Mouse (Mus musculus) kidney, postnatal 36 days (tissue): ENCODE results near the gene Ly9.

Source experiments
- DNase-seq, 2 experiments: peaks; one replicate each; pipeline ENCODE4 v3.0.0; 2021 to 2022; ENCODE audit warnings: mixed read lengths in 2 of 2

Ly9 gene

DNA sequence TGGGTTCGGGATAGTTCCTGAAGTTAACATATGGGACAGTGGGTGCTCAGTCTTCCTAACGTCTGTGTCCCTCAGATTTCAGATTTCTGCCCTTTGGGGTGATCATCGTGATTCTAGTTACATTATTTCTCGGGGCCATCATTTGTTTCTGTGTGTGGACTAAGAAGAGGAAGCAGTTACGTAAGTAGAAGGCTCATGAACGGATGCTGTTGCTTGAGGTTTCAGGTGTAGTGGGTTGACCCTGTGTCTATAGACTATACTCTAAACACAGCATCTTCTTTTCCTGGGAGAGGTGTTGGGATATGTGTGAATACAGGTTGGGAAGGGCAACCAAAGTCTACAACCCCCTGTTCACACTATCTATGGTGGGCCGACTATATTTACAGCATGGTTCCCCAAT is 30.0 kb downstream of the Ly9 start:
- no peak for DNase-seq

GRCm38 (mm10) chr1:171568436-171568835 is 38.8 kb downstream of the Ly9 start:
- DNase-seq = no peak

DNA sequence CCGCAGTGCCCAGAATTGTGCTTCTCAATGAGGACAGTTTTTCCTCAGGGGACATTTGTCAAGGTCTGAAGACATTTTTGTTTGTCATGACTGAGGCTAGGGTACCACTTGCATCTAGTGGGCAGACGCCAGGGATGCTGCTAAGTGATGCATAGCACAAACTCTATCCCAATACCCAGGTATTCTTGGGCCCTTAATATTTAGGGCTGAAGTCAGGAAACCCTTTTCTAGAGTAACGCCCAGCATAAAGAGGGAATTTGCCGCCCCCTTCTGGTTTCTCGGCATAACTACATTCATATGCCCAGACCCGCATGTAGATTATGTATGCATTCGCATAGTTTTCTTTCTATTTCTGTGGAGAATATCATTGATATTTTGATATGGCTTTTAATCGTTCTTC is 40.4 kb downstream of the Ly9 start:
- DNase-seq = peak; percentile 39 to 71

DNA sequence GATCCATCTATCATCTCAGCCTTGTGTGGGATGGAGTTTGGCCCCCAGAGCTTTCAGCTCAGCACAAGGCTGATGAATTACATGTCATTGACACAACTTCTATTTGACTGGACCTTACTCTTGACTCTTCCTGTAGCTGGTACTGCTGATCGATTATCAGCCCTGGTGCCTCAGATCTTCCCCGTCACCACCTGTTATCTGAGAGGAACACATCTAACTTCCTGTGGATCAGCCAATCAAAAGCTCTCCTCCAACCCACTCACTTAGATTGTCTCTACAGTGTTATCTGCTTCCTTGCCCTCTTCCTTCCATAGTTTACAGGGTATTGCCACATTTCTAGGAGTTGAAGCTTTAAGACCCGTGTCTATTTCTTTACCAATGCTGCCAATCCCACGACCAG is 41.3 kb downstream of the Ly9 start:
- DNase-seq = no peak

GRCm38 (mm10) chr1:171564247-171564646 is 43.0 kb downstream of the Ly9 start:
- DNase-seq = peak in 1 of 2 experiments; percentile 41

DNA sequence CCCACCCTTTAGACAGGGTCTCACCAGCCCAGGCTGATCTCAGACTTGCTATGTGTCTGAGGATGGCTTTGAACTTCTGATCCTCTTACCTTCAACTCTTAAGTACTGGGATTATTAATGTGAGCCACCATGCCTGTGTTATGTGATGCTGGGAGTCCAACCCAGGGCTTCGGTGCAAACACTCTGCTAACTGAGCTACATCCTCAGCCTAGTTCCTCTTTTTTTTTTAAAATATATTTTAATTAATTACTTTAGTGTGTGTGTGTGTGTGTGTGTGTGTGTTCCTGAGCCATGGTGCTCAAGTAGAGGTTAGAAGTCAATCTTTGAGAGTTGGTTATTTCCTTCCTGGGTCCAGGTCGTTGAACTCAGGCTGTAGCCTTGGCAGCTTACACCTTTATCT is 44.2 kb downstream of the Ly9 start:
- no peak for DNase-seq

GRCm38 (mm10) chr1:171561639-171562225 is 45.5 kb downstream of the Ly9 start:
- DNase-seq = peak in 1 of 2 experiments; percentile 8

DNA sequence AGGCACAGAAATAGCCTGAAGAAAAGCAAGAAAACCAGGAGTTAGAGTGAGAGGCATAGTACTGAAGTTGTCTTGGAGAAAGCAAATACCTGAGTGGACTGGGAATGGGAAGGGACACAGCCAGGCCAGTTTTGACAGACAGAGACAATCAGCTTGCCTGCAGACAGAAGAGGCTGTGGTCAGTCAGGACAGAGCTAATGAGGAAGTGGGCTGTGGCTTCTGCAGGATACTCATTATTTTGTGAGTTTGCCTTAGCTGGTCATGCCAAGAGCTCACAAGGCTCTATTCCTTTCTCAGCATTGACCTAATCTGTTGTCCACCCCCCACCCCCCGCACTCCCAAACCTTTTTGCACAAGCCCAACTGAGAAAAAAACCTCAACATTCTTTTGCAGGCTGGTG is 46.0 kb downstream of the Ly9 start:
- no peak for DNase-seq

DNA sequence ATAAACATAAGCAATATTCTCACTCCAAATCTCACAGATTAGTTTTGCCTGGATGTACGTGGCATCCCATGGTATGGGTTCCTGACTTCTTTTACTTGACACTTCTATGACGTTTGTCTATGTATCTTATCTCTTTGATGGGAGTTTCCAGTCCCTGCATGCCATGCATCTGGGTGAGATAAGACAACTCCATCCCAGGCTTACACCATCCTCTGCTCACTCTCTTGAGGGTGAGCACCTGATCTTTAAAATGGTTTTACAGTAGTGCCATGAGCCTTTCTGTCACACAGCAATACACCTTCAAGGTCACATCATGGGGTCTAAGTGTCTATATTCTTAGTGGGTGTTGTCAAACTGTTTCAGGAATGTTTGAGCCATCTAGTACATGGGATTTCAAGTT is 46.9 kb downstream of the Ly9 start:
- no peak for DNase-seq

DNA sequence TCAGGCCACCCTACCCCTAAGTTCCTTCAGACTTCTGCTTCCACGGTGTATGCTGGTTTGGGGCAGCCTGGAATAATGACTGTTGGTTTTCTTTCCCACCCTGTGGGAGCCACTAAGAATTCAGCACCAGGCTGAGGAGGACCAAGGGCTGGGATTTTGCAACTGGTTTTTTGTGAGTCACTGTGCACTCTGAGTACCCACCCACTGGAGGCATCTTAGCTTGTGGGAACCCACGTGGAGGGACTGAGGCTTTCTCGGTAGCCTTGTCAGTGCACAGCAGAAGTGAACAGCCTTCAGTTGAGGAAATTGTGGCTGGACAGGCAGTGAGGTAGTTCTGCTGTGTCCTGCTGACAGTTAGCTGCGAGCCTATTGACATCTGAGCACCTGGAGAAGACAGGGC is 48.3 kb downstream of the Ly9 start, which contains the start of gene Cd244a:
Cd244a (plus strand) TSS at position 296 of the 400 bp plus-strand sequence.
- no peak for DNase-seq

- DNase-seq = no peak
These were observed 48.8 kb downstream of the Ly9 start for GRCm38 (mm10) chr1:171558407-171558806.

GRCm38 (mm10) chr1:171556366-171556765 is 50.8 kb downstream of the Ly9 start:
- no peak for DNase-seq

- DNase-seq = no peak
These were observed 53.6 kb downstream of the Ly9 start for GRCm38 (mm10) chr1:171553359-171554341.

- DNase-seq = no peak
These were observed 55.0 kb downstream of the Ly9 start for GRCm38 (mm10) chr1:171552230-171552629.

DNA sequence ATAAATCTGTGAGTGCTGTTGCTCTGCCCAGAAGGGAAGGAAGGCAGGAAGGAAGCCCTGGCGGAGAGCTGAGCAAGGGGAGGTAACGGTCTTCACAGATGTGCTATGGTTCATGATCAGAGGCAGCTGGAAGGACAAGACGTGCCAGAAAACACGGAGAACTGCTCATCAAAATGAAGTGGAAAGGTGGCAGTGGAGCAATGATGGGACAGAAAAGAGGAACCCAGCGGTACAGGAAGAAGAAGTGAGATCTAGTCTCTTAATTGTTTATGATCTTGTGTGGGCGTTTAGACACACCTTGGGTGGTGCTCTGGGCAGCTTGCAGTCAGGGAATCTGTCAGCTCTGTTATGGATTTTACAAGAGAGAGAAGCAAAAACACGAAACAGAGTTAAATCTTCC is 55.9 kb downstream of the Ly9 start:
- DNase-seq = no peak

DNA sequence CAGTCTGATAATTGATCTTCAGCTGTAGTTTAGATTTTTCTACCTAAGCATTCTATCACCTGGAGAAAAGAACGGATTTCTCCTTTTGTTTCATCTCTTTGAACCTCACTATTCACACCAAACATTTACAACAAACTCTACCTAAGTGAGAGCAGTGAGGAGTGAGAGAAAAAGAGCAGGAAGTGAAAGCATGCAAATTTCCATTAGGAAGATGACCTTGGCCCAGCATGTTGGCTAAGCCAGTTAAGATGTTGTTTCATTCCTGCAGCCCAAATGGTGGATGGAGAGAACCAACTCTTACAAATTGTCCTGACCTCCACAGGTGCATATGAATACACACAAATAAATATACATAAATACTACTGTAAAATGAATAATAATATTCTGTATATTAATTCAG is 66.5 kb downstream of the Ly9 start:
- no peak for DNase-seq
